Mouse (Mus musculus) heart, postnatal 36 days (tissue): Measurements from ENCODE around the gene Baz2a. TPM values are rescaled to one million over a fixed set of nuclear protein-coding genes. Genes with fewer than 3 reads are reported as not detected.
A peak's percentile ranks its signal among the peaks of the same experiment; 100 is the strongest.
"Not testable (repeated sequence)": the region's sequence is repeated elsewhere in the genome, so short reads cannot be mapped to it uniquely, and the experiment has no call there.

Experiments used
- DNase-seq, 2 experiments: peaks; one replicate each; pipeline ENCODE4 v3.0.0; 2021 to 2022
- intact Hi-C: fragments of 180-260 bp; cut with DNase I; formaldehyde crosslinking; loops from one replicate; pipeline ENCODE4 v1.15.1; 2025
- microRNA-seq, 2 experiments: library from miRNA; unstranded; fragments of <30 nt; microRNA quantifications; one replicate each; pipeline ENCODE4 v1.2.0; 2021; ENCODE audit warnings: borderline number of aligned reads in 2 of 2
- total RNA-seq, 2 experiments: library from RNA; stranded (reverse); gene quantifications; 2 replicates each; pipeline ENCODE4 v1.2.3; 2021

The Baz2a gene
- total RNA-seq, 2 experiments from 2014 or later: 23.8 TPM

DNA sequence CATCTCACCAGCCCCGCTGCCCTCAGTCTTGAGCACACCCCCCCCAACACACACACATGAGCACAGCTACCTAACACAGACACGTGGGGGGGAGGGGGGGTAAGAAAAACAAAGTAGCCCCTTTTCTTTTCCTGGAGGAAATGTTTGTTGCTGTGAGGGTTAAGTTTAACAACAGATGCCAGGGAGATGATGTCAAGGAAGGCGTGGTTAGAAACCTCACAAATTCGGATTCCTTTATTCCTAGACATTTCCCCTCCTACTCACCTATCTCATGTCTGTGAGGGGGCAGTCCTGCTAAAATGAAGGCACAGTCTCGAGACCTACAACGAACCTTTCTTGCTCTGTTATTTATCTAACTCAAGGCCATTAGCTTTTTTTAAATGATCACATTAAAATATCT is 75.7 kb downstream of the Baz2a start:
- intact Hi-C loops: no loop called here

DNA sequence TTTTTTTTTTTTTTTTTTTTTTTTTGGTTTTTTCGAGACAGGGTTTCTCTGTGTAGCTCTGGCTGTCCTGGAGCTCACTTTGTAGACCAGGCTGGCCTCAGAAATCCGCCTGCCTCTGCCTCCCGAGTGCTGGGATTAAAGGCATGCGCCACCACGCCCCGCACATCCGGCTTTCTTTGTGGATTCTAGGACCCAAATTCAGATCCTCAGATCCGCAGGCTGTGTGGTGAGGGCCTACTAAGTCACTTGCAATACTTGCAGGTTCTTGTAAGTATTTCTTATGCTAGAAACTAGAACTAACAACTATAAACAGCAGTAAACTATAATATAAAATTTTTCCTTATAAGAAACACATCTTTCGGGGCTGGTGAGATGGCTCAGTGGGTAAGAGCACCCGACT is 80.0 kb downstream of the Baz2a start:
- not testable (repeated sequence) for DNase-seq

More for the DNA sequence above, 75.7 kb downstream of the Baz2a start:
- no peak for DNase-seq

DNA sequence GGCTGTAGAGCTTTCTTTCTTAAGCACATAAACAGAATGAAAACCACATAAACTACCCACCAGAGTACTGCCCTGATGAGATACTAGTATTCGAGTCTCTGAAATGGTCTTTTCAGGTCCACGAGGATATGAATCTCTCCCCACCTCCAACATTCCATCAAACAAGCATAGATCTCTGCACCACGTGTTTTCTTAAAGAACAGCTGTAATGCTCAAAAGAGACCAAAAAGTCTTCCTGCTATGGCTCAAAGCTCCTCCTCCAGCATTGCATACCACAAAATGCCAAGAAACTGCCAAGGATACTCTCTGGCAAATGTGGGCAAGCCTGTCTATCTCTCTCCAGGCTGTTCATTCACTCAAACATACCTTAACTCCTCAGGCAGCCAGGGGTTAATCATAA is 83.9 kb downstream of the Baz2a start:
- DNase-seq: no peak
- intact Hi-C loops: loop anchor here (10.0 kb wide), 1 partner anchor 511 kb away; the partner anchor contains the start of genes Nab2 and Nemp1

More for the DNA sequence above, 80.0 kb downstream of the Baz2a start:
- intact Hi-C loops: loop anchor here (10.0 kb wide), 1 partner anchor 507 kb away; the partner anchor contains the start of genes Nab2 and Nemp1

DNA sequence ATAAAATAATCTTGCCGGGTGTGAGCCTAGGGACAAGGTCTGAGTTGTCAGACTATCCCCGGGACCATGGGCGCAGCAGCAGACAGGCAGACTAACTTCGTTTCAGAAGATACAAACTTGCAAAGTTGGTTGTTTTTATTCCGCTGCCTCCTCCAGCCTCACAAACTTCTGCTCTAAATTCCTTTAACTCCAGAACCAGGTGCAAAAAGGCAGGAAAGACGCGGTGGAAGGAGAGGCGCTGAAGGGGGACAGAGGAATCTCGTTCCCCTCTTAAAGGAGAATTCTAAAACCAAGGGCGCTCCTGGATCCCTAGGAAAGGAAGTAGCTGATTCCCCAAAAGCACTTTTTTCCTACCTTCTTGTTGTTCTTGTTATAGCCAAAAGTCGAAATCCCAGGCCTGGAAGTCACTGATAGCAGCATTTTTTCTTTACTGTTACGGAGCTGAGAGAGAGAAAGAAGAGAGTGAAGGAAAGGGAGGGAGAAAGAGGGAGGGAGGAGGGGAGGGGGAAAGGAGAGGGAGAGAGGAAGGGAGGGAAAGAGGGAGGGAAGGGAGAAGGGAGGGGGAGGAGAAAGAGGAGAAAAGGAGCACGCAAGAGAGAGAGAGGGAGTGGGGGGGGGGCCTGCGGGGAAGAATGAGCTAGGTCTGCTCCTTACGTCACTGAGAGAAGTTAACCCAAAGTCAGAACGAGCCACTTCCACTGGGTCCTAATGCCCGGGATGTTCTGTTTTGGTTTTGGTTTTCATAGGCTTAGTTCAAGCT is 84.8 kb downstream of the Baz2a start:
- DNase-seq: peak; percentile 59 to 68
- intact Hi-C loops: loop anchor here (2.0 to 10.0 kb wide), 2 partner anchors 27 to 511 kb away; partner anchors contain the start of genes Nab2 and Nemp1

DNA sequence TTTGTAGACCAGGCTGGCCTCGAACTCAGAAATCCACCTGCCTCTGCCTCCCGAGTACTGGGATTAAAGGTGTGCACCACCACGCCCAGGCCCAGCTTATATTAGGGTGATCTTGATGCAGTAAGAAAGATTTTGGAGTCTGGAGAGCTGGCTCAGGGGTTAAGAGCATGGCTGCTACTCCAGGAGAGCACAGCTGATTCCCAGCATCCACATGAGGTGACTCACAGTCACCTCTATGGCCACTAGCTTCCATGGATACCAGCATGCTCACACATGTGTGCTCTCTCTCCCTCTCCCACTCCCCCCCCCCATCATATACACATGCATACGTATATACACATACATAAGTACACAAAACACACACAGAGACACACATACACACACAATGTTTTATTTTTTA is 85.9 kb downstream of the Baz2a start:
- no peak for DNase-seq
- intact Hi-C loops: loop anchor here (2.0 to 10.0 kb wide), 2 partner anchors 29 to 513 kb away; partner anchors contain the start of genes Nab2 and Nemp1

Small RNAs within 50 kb of the gene (microRNA-seq; reads per million reads assigned to microRNA genes)
- gene Mir677: 34.3 to 44.1 reads per million in 2 experiments

Other genes starting within 250 kb of the Baz2a start
- gene Rdh19, start 241.6 kb upstream of the Baz2a start, total RNA-seq: not detected
- gene Rdh16f2, start 225.1 kb upstream of the Baz2a start, total RNA-seq: not detected
- not detected for gene Rdh7, start 202.8 kb upstream of the Baz2a start, total RNA-seq
- not detected for gene Sdr9c7, start 193.1 kb upstream of the Baz2a start, total RNA-seq
- gene Hsd17b6, start 84.0 kb upstream of the Baz2a start, total RNA-seq: not detected
- 1 to 10 TPM; 1.6 to 2.7 TPM for gene Prim1, start 76.4 kb upstream of the Baz2a start, total RNA-seq
- gene Naca, start 56.0 kb upstream of the Baz2a start, total RNA-seq: 100 to 1,000 TPM; 542 to 584 TPM
- gene Ptges3, start 32.6 kb upstream of the Baz2a start, total RNA-seq: 10 to 100 TPM; 80.7 to 90.5 TPM
- gene Atp5b, start 8.3 kb upstream of the Baz2a start, total RNA-seq: 1,000 to 10,000 TPM; 9,026 to 9,193 TPM
- 10 to 100 TPM; 89.2 to 95.3 TPM for gene Rbms2, start 88.7 kb downstream of the Baz2a start, total RNA-seq
- gene Gls2, start 102.9 kb downstream of the Baz2a start, total RNA-seq: under 1 TPM; 0.58 to 0.92 TPM
- 10 to 100 TPM; 35.7 to 41.4 TPM for gene Spryd4, start 120.2 kb downstream of the Baz2a start, total RNA-seq
- not detected for gene Mip, start 134.3 kb downstream of the Baz2a start, total RNA-seq
- 10 to 100 TPM in 1 of 2 experiments, 1 to 10 TPM in 1; 8.9 to 12.2 TPM for gene Timeless, start 140.5 kb downstream of the Baz2a start, total RNA-seq
- under 1 TPM in 1 of 2 experiments, not detected in 1; 0.19 TPM for gene Apon, start 162.5 kb downstream of the Baz2a start, total RNA-seq
- not detected for gene Apof, start 177.1 kb downstream of the Baz2a start, total RNA-seq
- gene Stat2, start 179.0 kb downstream of the Baz2a start, total RNA-seq: 10 to 100 TPM in 1 of 2 experiments, 1 to 10 TPM in 1; 8.4 to 15.4 TPM
- not detected for gene Il23a, start 207.2 kb downstream of the Baz2a start, total RNA-seq
- gene Pan2, start 211.8 kb downstream of the Baz2a start, total RNA-seq: 1 to 10 TPM; 7.5 to 7.6 TPM
- 10 to 100 TPM; 65.4 to 67.3 TPM for gene Cnpy2, start 230.9 kb downstream of the Baz2a start, total RNA-seq
- 1,000 to 10,000 TPM; 1,152 to 1,240 TPM for gene Cs, start 246.2 kb downstream of the Baz2a start, total RNA-seq